Mouse (Mus musculus): ENCODE measurements around the gene Dab2ip.

The Dab2ip gene

GRCm38 (mm10) chr2:35622261-35623103, 64.4 kb downstream of the Dab2ip start:
- no peak for DNase-seq (ENCODE audit: low spot score)

GRCm38 (mm10) chr2:35623104-35623377, 65.0 kb downstream of the Dab2ip start:
- DNase-seq (ENCODE audit: low spot score): no peak

- DNase-seq (ENCODE audit: low spot score): no peak
Observed at GRCm38 (mm10) chr2:35623431-35624148, 65.5 kb downstream of the Dab2ip start.

GRCm38 (mm10) chr2:35624380-35625006, 66.4 kb downstream of the Dab2ip start:
- no peak for DNase-seq (ENCODE audit: low spot score)

- DNase-seq (ENCODE audit: low spot score): no peak
Observed at GRCm38 (mm10) chr2:35625007-35625380, 66.9 kb downstream of the Dab2ip start.

- DNase-seq (ENCODE audit: low spot score): no peak
Observed at GRCm38 (mm10) chr2:35625526-35625925, 67.5 kb downstream of the Dab2ip start.

GRCm38 (mm10) chr2:35626181-35626727, 68.2 kb downstream of the Dab2ip start:
- no peak for DNase-seq (ENCODE audit: low spot score)

- no peak for DNase-seq (ENCODE audit: low spot score)
Observed at GRCm38 (mm10) chr2:35627298-35627898, 69.3 kb downstream of the Dab2ip start.

GRCm38 (mm10) chr2:35628052-35628451, 70.0 kb downstream of the Dab2ip start:
- DNase-seq (ENCODE audit: low spot score): no peak

GRCm38 (mm10) chr2:35628656-35629055, 70.6 kb downstream of the Dab2ip start:
- no peak for DNase-seq (ENCODE audit: low spot score)

GRCm38 (mm10) chr2:35629126-35629525, 71.1 kb downstream of the Dab2ip start:
- DNase-seq (ENCODE audit: low spot score): no peak

GRCm38 (mm10) chr2:35633392-35633791, 75.3 kb downstream of the Dab2ip start:
- DNase-seq (ENCODE audit: low spot score): no peak

- DNase-seq (ENCODE audit: low spot score): no peak
Observed at GRCm38 (mm10) chr2:35634963-35635362, 76.9 kb downstream of the Dab2ip start.

GRCm38 (mm10) chr2:35635541-35635940, 77.5 kb downstream of the Dab2ip start:
- no peak for DNase-seq (ENCODE audit: low spot score)

- no peak for DNase-seq (ENCODE audit: low spot score)
Observed at GRCm38 (mm10) chr2:35637880-35638535, 79.9 kb downstream of the Dab2ip start.

GRCm38 (mm10) chr2:35639799-35640198, 81.7 kb downstream of the Dab2ip start:
- DNase-seq (ENCODE audit: low spot score): no peak

GRCm38 (mm10) chr2:35640576-35640975, 82.5 kb downstream of the Dab2ip start:
- no peak for DNase-seq (ENCODE audit: low spot score)

- no peak for DNase-seq (ENCODE audit: low spot score)
Observed at GRCm38 (mm10) chr2:35642224-35642623, 84.2 kb downstream of the Dab2ip start.

- DNase-seq (ENCODE audit: low spot score): no peak
Observed at GRCm38 (mm10) chr2:35646553-35646952, 88.5 kb downstream of the Dab2ip start.

- DNase-seq (ENCODE audit: low spot score): peak; percentile 26
Observed at GRCm38 (mm10) chr2:35649708-35650107, 91.6 kb downstream of the Dab2ip start.

GRCm38 (mm10) chr2:35651297-35651731, 93.2 kb downstream of the Dab2ip start:
- DNase-seq (ENCODE audit: low spot score): no peak

GRCm38 (mm10) chr2:35652984-35653383, 94.9 kb downstream of the Dab2ip start:
- no peak for DNase-seq (ENCODE audit: low spot score)
